Mouse (Mus musculus): ENCODE results near the gene Rasal2. TPM values are rescaled to one million over a fixed set of nuclear protein-coding genes. Genes with fewer than 3 reads are reported as not detected.

Rasal2 gene
- polyA plus RNA-seq, 1 experiment, result 4.1 TPM

DNA sequence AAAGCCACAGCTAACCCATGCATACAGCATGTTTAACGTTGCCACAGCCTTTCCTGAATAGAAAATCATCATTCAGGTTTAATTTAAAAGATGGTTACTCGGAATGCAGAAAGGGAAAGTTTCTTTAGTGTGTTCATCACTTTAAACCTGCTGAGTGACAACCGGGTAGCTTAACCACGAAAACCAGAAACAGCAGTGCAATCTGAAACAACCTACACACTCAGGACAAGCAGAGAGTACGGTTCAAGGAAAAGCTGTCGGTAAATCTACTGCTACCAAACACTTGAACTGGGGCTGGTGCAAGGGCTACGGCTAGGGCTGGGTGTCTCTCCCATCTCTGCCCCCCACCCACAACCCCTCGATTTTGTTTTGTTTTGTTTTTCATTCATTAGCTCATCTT, 1.5 kb downstream of the Rasal2 start:
- H3K4me3 ChIP-seq, result peak overlapping the region; percentile 35
- H3K79me2 ChIP-seq (ENCODE audit: control insufficient read depth, insufficient read depth), result peaks cover 61% of the 10 kb centered on the region
- peak overlapping the region; percentile 93 for H3K4me2 ChIP-seq (ENCODE audit: low read depth)
- no peaks in the 10 kb centered on the region for H3K36me3 ChIP-seq (ENCODE audit: control insufficient read depth, insufficient read depth)
- H3ac ChIP-seq (ENCODE audit: control insufficient read depth, insufficient read length), result peak overlapping the region; percentile 28
- TF ChIP-seq POLR2A (IDR thresholded peaks at IDR 0.05; ENCODE audit: insufficient read length, low read depth) (no peak), REST (IDR thresholded peaks at IDR 0.05; ENCODE audit: insufficient read depth, insufficient read length) (no peak), TCF3 (IDR thresholded peaks at IDR 0.05; ENCODE audit: insufficient read length, low read depth) (no peak), MAX (IDR thresholded peaks at IDR 0.05; ENCODE audit: low read depth) (no peak)
- H3K27me3 ChIP-seq (ENCODE audit: control insufficient read depth, insufficient read depth, insufficient read length), result no peaks in the 10 kb centered on the region

DNA sequence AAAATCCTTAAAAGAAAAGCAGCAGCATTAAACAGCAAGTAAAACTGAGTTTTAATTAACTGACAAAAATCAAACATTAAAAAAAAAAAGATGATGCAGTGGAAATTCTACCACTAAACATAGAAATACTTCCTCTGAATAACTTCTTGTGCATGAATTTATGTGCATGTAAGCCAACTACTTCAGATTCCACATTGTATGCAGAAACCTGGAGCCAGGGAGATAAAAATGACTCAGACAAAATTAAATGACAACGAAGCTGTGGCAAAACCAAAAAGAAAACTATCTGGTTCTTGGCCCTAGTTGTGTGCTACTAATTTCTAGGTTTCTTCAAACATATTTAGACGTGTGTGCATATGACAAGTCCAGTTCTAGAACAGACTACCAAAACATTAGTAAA, 2.7 kb downstream of the Rasal2 start:
- Histone ChIP-seq H3K36me3 (ENCODE audit: control insufficient read depth, insufficient read depth) (no peaks in the 10 kb centered on the region), H3K4me2 (ENCODE audit: low read depth) (peak overlapping the region; percentile 93), H3K79me2 (ENCODE audit: control insufficient read depth, insufficient read depth) (peaks cover 63% of the 10 kb centered on the region), H3K27me3 (ENCODE audit: control insufficient read depth, insufficient read depth, insufficient read length) (no peaks in the 10 kb centered on the region), H3K4me3 (no peak overlapping the region), H3ac (ENCODE audit: control insufficient read depth, insufficient read length) (no peak overlapping the region)
- TF ChIP-seq TCF12 (IDR thresholded peaks at IDR 0.05; ENCODE audit: insufficient read depth, poor library complexity, severe bottlenecking) (no peak), CEBPB (IDR thresholded peaks at IDR 0.05; ENCODE audit: insufficient read depth, poor library complexity, severe bottlenecking) (no peak), POLR2A (IDR thresholded peaks at IDR 0.05; ENCODE audit: insufficient read length, low read depth) (no peak), MYOD1 (IDR thresholded peaks at IDR 0.05; ENCODE audit: control insufficient read depth in 1 of 3, insufficient read length in 2 of 3, low read depth in 2 of 3) (no peak), E2F4 (IDR thresholded peaks at IDR 0.05; ENCODE audit: insufficient read depth) (no peak)

DNA sequence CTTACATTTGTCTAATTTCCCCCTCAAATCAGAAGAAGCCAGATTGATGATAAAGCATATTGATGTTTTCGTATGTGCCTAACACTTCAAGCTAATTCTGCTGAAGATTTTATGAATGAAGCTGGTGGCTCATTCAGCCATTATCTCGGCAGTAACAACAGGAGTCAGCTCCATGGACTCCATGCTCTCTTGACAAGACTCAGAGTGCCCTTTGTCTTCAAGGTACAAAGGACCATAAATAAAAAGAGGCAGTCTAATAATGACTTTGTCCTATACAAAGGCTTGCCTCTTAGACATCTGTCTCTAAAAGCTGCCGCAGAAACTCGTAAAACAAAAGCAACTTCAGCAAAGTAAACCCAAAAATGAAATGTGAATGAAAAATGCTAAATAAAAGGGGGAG, 24.4 kb downstream of the Rasal2 start:
- H3K36me3 ChIP-seq (ENCODE audit: control insufficient read depth, insufficient read depth), result no peaks in the 10 kb centered on the region
- H3K27me3 ChIP-seq (ENCODE audit: control insufficient read depth, insufficient read depth, insufficient read length), result no peaks in the 10 kb centered on the region
- no peaks in the 10 kb centered on the region for H3K79me2 ChIP-seq (ENCODE audit: control insufficient read depth, insufficient read depth)
- TF ChIP-seq MYOD1 (IDR thresholded peaks at IDR 0.05; ENCODE audit: control insufficient read depth in 1 of 3, insufficient read length in 2 of 3, low read depth in 2 of 3), result no peak
- no peak for TF ChIP-seq CEBPB (IDR thresholded peaks at IDR 0.05; ENCODE audit: insufficient read depth, poor library complexity, severe bottlenecking)
- TF ChIP-seq REST (IDR thresholded peaks at IDR 0.05; ENCODE audit: insufficient read depth, insufficient read length), result no peak
- TF ChIP-seq TCF3 (IDR thresholded peaks at IDR 0.05; ENCODE audit: insufficient read length, low read depth), result no peak
- TF ChIP-seq MAX (IDR thresholded peaks at IDR 0.05; ENCODE audit: low read depth), result no peak
- no peak for TF ChIP-seq USF1 (IDR thresholded peaks at IDR 0.05; ENCODE audit: low read depth)
- no peak for TF ChIP-seq TCF12 (IDR thresholded peaks at IDR 0.05; ENCODE audit: insufficient read depth, poor library complexity, severe bottlenecking)
- no peak for TF ChIP-seq E2F4 (IDR thresholded peaks at IDR 0.05; ENCODE audit: insufficient read depth)
- TF ChIP-seq POLR2A (IDR thresholded peaks at IDR 0.05; ENCODE audit: insufficient read length, low read depth), result no peak
- no peak overlapping the region for H3ac ChIP-seq (ENCODE audit: control insufficient read depth, insufficient read length)
- H3K4me2 ChIP-seq (ENCODE audit: low read depth), result no peak overlapping the region
- H3K4me3 ChIP-seq, result no peak overlapping the region

DNA sequence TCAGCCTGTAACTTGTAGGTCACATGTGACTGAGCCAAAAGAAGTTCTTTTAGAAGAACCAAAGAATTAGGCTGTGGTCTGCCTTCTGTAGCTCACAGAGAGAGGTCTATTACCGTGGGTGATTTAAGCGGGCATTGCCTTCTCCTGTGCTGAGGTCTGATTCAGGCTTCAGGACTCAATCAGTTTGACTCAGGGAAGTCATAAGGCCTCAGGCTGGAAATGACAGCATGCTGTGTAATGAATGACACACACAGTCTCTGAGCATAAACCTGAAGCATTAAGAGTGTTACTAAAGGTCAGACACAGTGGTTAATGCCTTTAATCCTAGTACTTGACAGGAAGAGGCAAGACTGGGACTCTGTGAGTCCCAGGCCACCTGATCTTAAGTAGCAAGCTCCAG, 31.7 kb downstream of the Rasal2 start:
- Histone ChIP-seq H3K27me3 (ENCODE audit: control insufficient read depth, insufficient read depth, insufficient read length) (no peaks in the 10 kb centered on the region), H3K79me2 (ENCODE audit: control insufficient read depth, insufficient read depth) (no peaks in the 10 kb centered on the region), H3K4me2 (ENCODE audit: low read depth) (peak overlapping the region; percentile 59), H3ac (ENCODE audit: control insufficient read depth, insufficient read length) (no peak overlapping the region), H3K4me3 (no peak overlapping the region), H3K36me3 (ENCODE audit: control insufficient read depth, insufficient read depth) (no peaks in the 10 kb centered on the region)
- TF ChIP-seq E2F4 (IDR thresholded peaks at IDR 0.05; ENCODE audit: insufficient read depth) (no peak), CEBPB (IDR thresholded peaks at IDR 0.05; ENCODE audit: insufficient read depth, poor library complexity, severe bottlenecking) (no peak), POLR2AphosphoS2 (IDR thresholded peaks at IDR 0.05; ENCODE audit: insufficient read length, low read depth) (no peak), REST (IDR thresholded peaks at IDR 0.05; ENCODE audit: insufficient read depth, insufficient read length) (no peak), TCF12 (IDR thresholded peaks at IDR 0.05; ENCODE audit: insufficient read depth, poor library complexity, severe bottlenecking) (no peak), USF1 (IDR thresholded peaks at IDR 0.05; ENCODE audit: low read depth) (no peak), TCF3 (IDR thresholded peaks at IDR 0.05; ENCODE audit: insufficient read length, low read depth) (no peak), POLR2A (IDR thresholded peaks at IDR 0.05; ENCODE audit: insufficient read length, low read depth) (no peak), MYOD1 (IDR thresholded peaks at IDR 0.05; ENCODE audit: control insufficient read depth in 1 of 3, insufficient read length in 2 of 3, low read depth in 2 of 3) (no peak), MAX (IDR thresholded peaks at IDR 0.05; ENCODE audit: low read depth) (no peak), MYOG (IDR thresholded peaks at IDR 0.05; ENCODE audit: control insufficient read depth in 1 of 3, insufficient read depth in 1 of 3, insufficient read length in 2 of 3, low read depth in 2 of 3) (no peak), SRF (IDR thresholded peaks at IDR 0.05; ENCODE audit: control insufficient read depth, insufficient read length, low read depth) (no peak)

DNA sequence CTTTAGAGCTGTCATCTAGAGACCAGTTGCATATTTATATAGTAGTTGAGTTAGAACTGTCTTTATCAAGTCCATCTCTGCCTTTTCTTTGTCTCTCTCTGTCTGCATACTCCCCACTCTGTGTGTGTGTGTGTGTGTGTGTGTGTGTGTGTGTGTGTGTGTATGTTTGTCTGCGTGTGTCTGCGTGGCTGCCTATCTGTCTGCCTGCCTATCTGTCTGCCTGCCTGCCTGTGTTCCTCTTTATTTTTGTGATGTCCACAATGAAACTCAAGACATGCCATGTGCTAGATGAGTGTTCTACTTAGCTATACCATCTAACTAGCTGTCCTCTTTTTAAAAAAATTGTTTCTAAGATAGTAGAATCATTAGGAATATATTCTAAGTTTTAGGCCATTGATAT, 42.0 kb downstream of the Rasal2 start:
- Histone ChIP-seq H3K4me3 (no peak overlapping the region), H3K4me2 (ENCODE audit: low read depth) (no peak overlapping the region), H3ac (ENCODE audit: control insufficient read depth, insufficient read length) (no peak overlapping the region), H3K27me3 (ENCODE audit: control insufficient read depth, insufficient read depth, insufficient read length) (no peaks in the 10 kb centered on the region), H3K79me2 (ENCODE audit: control insufficient read depth, insufficient read depth) (peaks cover 14% of the 10 kb centered on the region), H3K36me3 (ENCODE audit: control insufficient read depth, insufficient read depth) (no peaks in the 10 kb centered on the region)
- TF ChIP-seq MYOD1 (IDR thresholded peaks at IDR 0.05; ENCODE audit: control insufficient read depth in 1 of 3, insufficient read length in 2 of 3, low read depth in 2 of 3), result no peak
- TF ChIP-seq TCF3 (IDR thresholded peaks at IDR 0.05; ENCODE audit: insufficient read length, low read depth), result no peak
- TF ChIP-seq SRF (IDR thresholded peaks at IDR 0.05; ENCODE audit: control insufficient read depth, insufficient read length, low read depth), result no peak
- no peak for TF ChIP-seq POLR2A (IDR thresholded peaks at IDR 0.05; ENCODE audit: insufficient read length, low read depth)

Data from myocyte (in vitro differentiated cells).